Mouse (Mus musculus): ENCODE data around the gene Mmp9.
A peak's percentile ranks its signal among the peaks of the same experiment; 100 is the strongest.

Mmp9 gene

DNA sequence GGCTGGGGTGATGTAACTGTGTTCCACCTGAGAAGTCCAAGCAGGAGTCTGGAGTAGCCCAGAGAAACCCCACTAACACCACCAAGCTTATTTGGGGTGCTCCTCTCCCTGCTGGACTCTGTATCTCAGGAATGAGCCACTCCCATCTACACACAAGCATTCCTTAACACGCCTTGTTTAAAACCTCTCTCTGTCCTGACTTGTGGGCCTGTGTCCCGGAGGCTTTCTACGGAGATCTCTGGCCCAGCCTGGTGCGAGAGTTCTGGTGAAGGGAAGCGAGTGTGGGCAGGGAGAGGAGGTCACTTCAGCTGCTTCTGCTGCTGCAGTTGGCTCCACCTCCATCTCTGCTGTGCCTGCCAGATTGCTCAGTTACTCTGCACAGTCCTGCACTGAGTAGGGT, 15.6 kb downstream of the Mmp9 start:
- DNase-seq = no peak

DNA sequence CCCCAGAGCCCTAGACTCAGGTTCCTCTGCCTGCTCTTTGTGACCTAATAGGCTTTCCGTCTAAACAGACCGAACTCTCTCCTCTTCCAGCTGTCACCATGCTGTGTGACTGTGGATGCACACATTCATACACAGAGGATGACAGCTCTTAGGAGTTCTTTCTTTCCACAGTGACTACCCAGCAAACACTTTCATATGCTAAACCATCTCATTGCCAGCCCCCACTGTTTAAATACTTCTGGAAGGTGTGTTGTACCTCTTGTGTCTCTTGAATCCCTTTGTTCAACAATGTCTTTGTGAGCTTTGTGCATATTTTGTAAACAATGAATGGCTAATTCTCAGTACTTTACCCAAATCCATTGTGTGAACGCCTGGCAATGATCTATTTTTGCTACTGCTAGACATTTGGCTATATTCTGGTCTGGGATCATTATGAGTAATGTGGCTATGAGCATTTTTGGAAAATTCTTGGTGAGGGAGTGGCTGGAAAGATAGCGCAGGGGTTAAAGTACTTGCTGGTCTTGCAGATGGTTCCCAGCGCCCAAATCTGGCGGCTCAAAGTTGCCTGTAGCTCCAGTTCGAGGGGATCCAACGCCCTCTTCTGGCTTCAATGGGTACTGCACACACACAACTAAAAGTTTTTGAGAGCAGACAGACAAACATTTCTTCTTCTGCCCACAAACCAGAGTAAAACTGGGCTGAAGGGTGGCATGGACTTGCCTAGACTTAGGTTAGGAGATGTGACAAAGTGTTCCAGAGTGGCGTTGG, 17.2 kb downstream of the Mmp9 start:
- no peak for DNase-seq

DNA sequence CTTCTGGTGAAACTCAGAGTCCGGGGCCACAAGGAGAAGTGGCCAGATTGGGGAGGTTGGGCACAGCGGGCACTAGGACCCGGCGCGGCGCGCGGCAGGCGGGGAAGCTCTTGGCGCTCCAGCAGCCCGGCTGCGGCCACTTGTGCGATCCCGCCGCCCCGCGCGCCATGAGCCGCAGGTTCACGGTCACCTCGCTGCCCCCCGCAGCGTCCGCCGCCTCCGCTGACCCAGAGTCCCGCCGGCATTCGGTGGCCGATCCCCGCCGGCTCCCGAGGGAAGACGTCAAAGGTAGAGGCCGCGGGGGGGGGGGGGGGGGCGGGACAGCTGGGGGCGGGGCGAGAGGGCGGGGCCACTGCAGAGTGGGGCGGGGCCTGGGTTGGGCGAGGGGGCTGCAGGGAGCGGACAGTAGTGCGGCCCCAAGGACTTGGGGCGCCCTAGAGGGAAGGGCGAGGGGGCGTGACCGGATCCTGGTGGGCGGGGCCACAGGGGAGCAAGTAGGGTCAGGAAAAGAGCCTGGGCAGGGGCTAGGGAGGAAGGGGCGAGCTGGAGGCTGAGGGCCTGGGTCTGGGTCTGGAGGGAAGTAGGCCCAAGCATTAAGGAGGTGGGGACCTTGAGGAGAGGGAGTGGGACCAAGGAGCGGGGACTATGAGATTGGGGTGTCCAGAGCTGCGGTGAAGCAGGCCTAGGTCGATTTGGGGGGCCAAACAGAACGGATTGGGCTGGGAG, 20.3 kb downstream of the Mmp9 start, which contains the start of gene Slc12a5:
Slc12a5 (plus strand) TSS at position 87 of the 726 bp plus-strand sequence.
- DNase-seq = peak; percentile 57 to 78

DNA sequence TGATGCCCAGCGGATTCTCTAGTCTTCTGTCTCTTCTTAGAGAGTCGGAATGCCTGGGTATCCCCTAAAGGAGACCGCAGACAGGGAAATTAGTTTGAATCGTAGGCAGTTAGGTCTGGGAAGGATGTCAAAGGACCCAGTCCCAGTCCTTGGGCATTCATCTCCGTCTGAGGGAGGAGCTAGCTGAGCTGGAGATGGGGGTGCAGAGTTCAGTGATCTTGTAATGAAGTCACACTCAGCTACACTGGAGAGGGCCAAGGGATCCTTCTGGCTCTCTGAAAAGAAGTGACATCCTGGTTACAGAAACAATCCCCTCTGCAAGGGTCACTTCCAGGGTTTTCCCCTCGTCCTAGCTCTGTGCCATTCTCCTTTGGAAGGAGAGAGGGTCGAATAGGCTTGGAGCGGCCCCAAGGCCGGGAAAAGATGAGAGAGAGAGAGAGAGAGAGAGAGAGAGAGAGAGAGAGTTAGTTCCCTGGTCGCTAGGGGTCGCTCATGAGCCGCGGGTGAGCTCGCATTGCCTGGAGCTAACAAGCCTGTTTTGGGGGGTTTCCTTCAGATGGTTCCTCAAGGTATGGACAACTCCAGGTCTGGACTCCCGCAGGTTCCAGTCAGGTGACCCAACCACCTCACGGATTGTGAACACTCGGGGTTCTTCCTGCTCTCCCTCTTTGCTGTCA, 21.1 kb downstream of the Mmp9 start:
- peak; percentile 71 to 82 for DNase-seq

DNA sequence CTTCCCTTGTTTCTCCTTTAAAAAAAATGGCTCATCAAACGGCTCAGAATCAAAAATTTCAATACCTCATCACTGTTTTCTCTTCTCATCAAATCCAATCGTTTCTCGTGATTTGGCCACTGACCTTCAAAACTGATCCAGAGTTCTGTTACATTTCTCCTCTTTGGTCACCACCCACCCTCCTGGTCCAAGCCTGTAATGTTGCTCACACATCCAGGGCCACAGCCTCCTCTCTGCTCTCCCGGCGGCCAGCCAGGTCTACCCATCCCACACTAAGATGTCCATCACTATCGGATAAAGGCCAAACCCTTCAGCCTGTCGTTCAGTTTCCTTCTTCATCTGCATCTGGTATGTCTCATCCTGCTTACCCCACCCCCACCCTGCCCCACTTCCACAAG, 21.6 kb downstream of the Mmp9 start:
- no peak for DNase-seq

DNA sequence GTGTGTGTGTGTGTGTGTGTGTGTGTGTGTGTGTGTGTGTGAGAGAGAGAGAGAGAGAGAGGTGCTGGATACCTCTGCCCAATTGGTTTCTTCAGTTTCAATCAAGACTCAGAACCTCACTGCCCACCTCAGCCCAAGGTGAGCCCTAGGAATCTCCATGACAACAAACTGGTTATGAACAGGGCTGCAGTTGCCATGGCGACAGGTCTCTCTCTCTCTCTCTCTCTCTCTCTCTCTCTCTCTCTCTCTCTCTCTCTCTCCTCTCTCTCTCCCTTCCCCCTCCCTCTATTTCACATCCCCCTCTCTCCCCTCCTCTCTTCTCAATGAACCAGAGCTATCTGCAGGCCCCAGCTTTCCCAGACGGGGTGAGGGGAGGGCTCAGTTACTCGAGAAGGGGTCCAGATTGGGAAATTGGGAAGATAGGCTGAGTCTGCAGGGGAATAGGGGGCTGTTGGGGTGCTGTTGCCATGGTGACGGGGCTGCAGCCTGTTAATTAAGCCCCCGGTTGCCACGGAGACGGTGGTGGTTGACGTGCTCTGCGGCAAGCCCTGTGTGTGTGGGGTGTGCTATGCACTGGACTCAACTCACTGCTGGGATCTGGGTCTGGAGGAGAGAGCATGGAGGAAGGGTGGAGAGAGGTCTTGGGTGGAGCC, 23.8 kb downstream of the Mmp9 start:
- no peak for DNase-seq

DNA sequence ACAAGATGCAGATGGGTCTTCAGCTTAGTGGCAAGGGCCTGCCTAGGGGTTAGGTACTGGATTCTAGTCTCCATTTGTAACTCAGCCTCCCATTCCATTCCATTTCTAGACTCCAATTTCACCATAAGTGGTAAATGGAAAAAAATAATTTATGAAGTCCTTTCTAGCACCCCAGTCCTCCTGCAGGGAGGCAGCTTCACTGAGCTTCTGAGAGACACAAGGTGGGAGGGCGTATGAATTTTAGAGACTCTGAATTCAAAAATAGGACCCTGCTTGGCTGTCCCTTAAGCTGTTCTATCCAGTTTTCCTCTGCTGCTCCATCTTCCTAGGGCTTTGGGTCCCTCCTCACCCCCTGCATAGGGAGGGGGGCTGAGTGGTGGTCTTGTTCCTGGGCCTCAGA, 24.4 kb downstream of the Mmp9 start:
- DNase-seq = no peak

DNA sequence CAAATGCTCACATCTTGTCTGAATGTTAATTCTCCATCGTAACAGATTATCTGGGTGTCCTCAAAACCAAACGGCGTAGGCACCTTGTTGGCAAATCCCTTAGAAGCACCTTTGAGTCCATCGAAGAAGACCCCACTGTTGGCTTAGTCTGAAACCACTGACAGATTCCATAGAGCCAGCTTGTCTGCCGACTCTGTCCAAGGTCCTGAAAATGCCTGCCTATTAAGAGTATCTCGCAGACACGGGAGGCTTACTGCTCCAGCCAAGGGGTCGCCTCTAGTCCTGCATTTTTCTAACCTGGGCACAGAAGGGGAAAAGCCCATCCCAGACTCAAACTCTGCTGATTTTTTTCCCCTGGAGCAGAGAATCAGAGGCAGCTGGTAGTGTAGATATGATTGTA, 25.8 kb downstream of the Mmp9 start:
- peak in 1 of 2 experiments; percentile 66 for DNase-seq

DNA sequence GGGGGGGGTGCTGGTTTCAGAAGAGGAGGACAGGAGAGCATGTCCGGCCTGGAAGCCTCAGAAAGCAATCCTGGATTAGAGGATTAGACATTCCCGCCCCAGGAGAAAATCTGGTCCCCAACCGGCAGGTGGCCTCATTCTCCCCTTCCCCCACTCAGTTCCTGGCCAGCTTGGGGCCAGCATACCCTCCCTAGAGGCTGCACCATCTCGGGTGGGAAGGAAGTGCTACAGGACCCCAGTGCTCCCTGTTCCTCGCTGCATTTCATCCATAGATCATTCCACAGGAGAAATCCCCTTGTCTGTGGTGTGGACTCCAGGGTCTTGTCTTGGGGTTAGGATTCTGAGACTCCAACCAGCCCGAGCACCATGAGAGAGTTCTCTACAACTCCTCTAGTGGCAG, 26.6 kb downstream of the Mmp9 start:
- no peak for DNase-seq

DNA sequence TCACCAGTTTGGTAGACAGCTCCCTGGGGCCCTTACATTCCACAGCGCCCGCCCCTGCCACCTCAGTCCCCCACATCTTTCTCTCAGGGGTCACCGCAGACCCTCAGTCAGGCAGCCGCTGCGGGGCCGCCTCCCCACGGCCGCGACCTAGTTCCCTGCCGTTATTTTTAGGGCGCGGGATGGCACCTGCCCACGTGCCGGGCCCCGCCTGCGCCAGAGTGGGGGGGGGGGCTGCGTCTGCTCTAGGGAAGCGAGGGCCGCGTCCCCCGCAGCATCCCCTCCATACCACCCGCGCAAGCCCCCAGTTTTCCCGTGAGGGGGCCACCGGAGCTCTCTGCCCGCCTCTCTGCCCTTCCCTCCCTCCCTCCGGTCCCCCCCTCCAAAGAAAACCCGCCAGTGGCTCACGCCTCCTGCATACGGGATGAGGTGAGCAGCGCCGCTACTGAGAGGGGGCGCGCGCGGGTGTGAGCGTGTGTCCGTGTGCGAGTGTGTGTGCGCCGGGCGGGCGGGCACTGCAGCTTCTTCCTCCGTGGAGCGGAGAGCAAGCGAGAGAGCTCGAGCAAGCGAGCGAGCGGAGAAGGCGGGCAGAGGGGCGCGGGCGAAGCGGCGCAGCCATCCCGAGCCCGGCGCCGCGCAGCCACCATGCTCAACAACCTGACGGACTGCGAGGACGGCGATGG, 27.3 kb downstream of the Mmp9 start:
- DNase-seq = no peak

DNA sequence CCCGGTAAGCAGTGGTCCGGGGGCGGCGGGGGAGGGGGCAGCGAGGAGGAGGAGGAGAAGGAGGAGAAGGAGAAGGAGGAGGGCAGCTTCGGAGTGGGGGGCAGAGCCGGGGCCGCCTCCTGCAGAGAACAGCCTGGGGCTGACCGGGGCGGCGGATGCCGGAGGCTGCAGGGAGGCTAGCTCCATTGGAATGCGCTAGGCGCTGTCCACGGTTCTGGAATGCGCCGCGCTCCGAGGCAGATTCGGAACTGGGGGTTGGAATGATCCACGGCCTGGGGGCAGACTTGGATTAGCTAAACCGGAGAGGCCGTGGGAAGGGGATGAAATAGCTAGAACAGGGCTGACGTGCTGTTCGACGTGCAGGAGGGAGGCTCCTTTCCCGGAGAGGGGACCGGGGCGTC, 27.9 kb downstream of the Mmp9 start:
- DNase-seq = peak; percentile 76 to 77

DNA sequence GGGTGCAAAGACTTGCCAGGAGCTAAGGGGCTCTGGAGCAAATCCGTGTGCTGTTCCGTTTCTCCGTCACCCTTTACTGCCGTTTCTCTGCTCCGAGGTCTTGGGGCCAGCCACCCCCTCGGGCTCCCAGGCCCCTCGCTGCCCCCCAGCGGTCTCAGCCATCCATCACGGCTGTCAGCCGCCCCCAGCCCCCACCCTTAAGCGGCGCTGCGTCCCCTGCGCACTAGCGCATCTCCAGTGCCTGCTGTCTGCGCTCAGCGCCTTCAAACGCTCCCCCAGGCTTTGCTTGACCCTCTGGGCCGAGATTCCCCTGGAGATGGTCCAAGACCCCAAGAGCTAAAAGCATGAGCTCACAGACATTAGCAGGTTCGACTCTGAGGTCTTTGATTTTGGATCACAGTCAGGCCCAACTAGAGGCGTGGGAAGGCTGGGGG, 28.8 kb downstream of the Mmp9 start:
- no peak for DNase-seq

DNA sequence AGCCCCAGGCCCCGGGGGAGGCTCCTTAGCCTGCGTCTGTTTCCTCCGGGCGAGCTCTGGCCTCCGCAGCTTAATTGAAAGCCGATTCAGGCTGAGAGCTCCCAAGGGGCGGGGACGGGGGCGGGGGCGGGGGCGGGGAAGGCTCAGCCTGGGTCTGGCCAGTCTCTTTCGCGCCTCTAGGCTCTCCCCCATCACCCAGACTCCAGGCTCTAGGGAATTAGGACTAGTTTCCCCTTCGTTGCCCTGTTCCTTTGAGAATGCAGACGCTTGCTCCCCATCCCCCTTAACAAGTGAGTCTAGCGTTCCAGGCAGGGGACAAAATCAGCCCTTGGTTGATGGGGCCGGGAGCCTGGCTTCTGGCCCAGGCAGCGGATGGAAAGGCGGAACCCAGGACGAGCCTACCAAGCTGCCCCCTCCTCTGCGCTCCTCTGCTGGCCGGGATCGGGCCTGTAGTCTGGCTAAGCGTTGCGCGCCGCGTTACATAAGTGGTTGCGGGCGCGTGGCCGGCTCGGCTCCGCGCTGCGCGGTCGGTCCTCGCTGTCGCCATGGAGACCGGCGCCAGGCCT, 30.1 kb downstream of the Mmp9 start:
- no peak for DNase-seq

DNA sequence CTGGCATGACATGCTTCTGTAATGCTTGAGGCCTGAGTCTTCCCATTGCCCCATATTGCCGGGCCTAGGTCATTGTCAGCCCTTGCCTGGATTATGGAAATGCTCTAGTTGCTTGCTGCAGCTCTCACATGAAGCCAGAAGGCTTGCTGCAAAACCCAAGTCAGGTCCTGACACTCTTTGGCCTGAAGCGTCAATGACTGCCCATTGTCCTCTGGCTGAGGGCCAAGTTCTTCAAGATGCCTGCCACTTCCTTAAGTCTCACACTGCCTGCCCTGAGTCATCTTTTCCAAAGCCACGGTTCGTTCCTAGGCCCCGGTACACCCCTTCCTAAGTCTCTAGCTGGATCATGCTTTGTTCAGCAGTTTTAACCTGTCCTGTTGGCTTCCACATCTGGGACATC, 32.1 kb downstream of the Mmp9 start:
- no peak for DNase-seq

DNA sequence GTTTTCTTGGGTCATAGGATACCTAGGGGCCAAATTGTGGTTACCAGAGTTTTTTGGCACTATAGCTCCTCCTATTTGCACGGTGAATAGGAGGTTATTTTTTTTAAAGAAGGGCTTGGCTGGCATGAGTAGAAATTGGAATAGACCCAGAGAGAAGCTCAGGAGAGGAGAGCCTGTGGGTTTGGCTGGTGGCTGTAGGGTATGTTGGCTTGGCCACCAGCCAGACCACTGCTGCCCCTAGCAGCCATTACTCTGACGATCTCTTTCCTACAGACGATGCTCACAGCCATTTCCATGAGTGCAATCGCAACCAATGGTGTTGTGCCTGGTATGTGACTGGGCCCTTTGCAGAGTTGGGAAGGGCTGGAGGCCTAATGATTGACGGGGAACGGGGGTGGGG, 35.0 kb downstream of the Mmp9 start:
- DNase-seq = no peak

DNA sequence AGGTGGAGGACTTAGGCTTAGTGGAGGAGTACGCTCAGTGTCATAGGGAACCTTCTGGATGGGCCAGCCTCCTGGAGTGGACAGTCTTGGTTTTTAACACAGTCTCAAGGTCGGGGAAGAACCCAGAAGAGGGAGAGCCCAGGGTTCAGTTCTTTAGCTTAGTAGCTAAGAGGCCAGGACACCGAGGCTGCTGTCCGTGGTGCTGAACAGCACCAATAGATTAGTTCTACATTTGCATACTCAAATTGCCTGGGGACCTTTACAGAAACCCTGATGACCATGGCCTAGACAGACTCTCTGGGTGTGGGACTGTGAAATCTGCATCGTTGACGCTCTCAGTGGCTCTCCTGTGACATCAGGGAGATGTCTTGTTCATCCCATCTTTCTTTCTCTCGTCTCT, 39.2 kb downstream of the Mmp9 start:
- DNase-seq = peak; percentile 64 to 82

DNA sequence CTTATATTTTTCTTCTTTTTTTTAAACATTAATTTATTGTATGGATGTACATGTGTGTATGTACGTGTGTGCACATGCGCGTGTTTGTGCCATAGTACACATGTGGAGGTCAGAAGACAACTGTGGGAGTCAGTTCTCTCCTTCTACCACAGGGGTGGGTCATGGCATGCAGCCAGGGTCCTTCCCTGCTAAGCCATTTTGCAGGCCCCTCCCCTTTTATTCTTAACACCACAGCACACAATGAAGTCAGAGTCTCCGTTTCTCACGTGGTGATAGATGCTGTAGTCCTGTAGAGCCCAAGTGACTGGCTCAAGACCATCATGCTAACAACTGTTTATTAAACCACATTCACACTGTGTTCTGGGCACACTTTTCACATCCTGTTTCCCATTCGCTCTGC, 45.4 kb downstream of the Mmp9 start:
- DNase-seq = no peak

DNA sequence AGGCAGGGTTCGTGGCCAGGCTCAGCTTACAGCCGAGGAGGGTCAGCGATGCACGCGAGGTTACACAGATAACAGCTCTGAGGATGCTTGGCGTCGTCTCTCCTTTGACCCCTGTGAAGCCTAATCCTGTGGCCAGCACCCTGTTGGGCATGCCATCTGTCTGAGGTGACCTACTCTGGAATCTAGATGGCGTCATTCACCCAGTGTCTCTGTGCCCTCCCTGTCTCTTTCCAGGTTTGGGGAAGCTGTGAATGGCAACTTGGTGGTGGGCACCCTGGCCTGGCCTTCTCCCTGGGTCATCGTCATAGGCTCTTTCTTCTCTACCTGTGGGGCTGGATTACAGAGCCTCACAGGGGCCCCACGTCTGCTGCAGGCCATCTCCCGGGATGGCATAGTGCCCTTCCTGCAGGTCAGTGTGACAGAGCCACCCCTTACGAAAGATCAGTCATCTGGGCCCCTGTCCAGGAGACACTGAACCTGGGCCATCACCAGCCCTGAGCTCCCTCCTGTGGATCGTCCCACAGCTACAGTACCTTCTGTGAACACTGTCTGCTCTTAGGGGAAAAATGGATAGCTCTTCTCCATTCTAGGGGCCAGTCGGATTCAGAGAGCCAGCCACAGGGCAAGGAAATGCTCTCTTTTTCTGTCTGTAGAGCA, 45.9 kb downstream of the Mmp9 start:
- no peak for DNase-seq

DNA sequence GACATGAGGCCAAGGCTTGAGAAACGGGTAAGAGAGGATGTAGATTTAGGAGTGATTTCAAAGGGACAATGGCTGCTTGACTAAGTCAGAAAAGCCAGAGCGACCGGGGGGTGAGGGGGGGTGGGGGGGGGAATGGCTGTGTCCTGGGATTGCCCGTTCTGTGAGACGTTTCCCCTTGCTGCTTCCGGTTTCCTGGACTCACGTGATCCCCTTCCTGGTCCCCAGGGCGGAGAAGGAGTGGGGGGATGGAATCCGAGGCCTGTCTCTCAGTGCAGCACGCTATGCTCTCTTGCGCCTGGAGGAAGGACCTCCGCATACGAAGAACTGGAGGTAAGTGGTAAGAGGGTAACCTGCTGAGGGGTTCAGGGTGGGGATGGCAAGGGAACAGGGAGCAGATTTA, 48.2 kb downstream of the Mmp9 start:
- DNase-seq = peak; percentile 31 to 60

DNA sequence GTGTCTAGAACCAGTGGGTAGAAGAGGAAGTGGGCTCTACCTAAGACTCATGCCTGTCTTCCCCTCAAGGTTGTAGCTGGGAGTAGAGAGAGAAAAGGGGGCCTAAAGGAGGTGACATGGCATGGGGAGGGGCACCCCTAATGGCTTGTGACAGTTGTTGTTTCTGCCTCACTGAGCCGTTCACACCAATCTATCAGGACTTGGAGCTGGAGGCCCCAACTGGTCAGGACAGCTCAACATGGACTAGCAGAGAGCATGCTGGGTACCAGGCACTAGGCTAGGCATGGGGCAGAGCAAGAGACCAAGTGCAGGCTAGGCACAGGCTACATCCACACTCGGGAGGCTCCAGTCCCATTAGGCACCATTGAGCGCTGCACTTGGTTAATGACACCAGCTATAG, 50.5 kb downstream of the Mmp9 start:
- DNase-seq = no peak

DNA sequence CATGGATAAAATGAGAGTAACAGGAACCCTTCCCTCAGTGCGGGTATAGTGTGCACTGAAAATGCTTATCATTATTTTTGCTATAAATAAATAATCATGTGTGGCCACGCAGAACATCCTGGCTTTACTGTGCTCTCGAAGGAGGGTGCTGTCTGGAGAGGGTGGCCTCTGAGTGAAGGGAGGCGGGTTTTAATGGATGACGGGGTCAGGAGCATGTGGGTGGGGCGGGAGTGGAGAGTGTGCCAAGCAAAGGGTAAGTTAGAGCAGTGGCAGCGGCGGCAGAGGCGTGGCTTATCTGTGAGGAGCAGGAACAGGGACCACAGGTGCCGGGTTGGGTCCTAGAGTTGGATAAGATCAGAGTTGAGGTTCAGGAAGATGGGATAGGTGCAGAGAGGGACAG, 51.2 kb downstream of the Mmp9 start:
- DNase-seq = peak in 1 of 2 experiments; percentile 47

DNA sequence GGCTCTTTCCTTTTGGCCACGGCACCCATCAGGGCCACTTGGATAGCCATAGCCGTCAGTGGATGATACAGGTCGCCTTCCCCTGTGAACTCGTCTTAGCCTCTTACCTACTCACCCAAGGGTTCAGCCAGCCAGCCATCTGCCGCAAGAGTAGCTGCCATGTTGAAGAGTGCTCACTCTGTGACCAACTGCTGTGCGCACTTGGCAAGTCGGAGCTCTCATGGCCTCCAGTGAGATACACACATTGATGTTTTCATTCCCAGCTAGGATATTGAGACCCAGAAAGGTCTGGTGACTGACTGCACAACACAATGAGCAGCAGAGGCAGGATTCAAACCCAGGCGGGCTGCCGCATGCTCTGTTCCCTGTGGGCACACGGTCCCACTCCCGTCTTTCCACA, 53.6 kb downstream of the Mmp9 start:
- DNase-seq = no peak
